Mouse (Mus musculus) thymus, adult 2 months (tissue): ENCODE results near the gene Csnk1g2. TPM values are rescaled to one million over a fixed set of nuclear protein-coding genes. Genes with fewer than 3 reads are reported as not detected.

Experiments
- DNase-seq: peaks from one replicate; pipeline ENCODE4 v3.0.0; 2021
- H3K27ac ChIP-seq: fragments of 200-500 bp; 2 replicates; pipeline ENCODE4 v1.5.1; 2012; ENCODE audit warnings: low read length, control low read depth; ENCODE audit not compliant: control insufficient read depth, insufficient read depth
- H3K27me3 ChIP-seq: fragments of 200-500 bp; 2 replicates; pipeline ENCODE4 v1.6.1; 2012; ENCODE audit warnings: mild to moderate bottlenecking, low read length, moderate library complexity, mixed read lengths; ENCODE audit not compliant: control insufficient read depth, insufficient read depth
- H3K36me3 ChIP-seq: fragments of 200-500 bp; 2 replicates; pipeline ENCODE4 v1.6.1; 2012; ENCODE audit warnings: mild to moderate bottlenecking, low read length, moderate library complexity; ENCODE audit not compliant: control insufficient read depth, insufficient read depth
- H3K4me1 ChIP-seq: fragments of 200-500 bp; replicated peaks from 2 replicates; pipeline ENCODE4 v1.6.1; 2012; ENCODE audit warnings: low read length; ENCODE audit not compliant: control insufficient read depth, insufficient read depth
- H3K4me3 ChIP-seq: fragments of 200-500 bp; 2 replicates; pipeline ENCODE4 v1.5.1; 2012; ENCODE audit warnings: mild to moderate bottlenecking, low read length, control low read depth, moderate library complexity; ENCODE audit not compliant: control insufficient read depth, insufficient read depth
- CTCF ChIP-seq: fragments of 200-500 bp; IDR thresholded peaks from 2 replicates; pipeline ENCODE4 v1.5.1; 2012; ENCODE audit warnings: mild to moderate bottlenecking, control low read depth, low read length, moderate library complexity, borderline replicate concordance; ENCODE audit not compliant: control insufficient read depth, poor library complexity, insufficient read depth; ENCODE audit errors: extremely low read depth
- POLR2A ChIP-seq: fragments of 200-500 bp; IDR thresholded peaks from 2 replicates; pipeline ENCODE4 v1.6.1; 2012; ENCODE audit warnings: mild to moderate bottlenecking, low read length, control low read depth, moderate library complexity; ENCODE audit not compliant: control insufficient read depth, poor library complexity, insufficient read depth; ENCODE audit errors: extremely low read depth
- WGBS: fragments of 180-500 bp; shearing (Covaris S2); methylation state at CpG from one replicate; pipeline ENCODE4 v1.1.7; 2018; 5-methylcytosine and 5-hydroxymethylcytosine counted together
- polyA plus RNA-seq: library from polyadenylated mRNA; depleted of rRNA; stranded (reverse); fragments of >200 nt; gene quantifications from 2 replicates; pipeline ENCODE4 v1.2.3, GENCODE M21; 2012; rRNA removed

Gene Csnk1g2
- polyA plus RNA-seq: 492 and 499 TPM in 2 replicates

DNA sequence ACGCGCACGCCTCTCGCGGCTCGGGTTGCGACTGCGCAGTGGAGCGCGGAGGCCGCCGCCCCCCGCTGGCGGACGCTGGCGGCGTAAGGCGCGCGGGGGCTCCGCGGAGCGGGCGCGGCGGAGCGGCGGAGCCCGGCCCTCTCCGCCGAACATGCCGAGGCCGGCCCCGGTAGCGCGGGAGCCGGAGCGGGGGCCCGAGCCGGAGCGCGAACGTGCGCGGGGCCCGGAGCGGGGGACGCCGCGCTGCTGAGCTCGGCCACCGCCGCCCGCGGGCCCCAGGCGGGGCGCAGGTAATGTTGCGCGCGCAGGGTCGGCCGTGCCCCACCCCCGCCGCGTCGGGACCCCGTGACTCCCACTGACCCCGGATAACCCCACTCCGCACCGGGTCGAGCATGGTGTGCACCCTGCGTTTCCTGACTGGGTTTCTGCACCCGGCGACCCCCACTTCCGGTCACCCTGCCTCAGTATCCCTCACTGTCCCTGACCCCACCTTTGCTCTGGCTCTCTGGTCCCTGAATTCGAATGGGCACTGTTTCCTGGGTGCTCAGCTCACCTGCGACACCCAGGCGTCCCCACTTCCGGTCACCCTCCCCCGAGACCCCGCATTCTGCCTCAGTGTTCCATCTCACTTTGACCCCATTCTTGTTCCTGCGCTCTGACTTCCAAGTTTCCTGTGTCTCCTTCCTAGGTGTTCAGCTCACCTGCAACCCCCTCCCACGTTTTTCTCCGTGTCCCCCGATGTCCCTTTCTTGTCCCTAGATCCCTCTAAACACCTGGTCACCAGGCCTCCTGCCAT is at the start of gene Csnk1g2:
Gene Csnk1g2, plus strand, starts transcription at position 178 of the 796 bp plus-strand sequence.
- 3% methylated on average over 85 of the region's 85 CpGs for WGBS
- DNase-seq: peak; percentile 78
- peak within 1 kb of the TSS; percentile 99 for H3K27ac ChIP-seq
- H3K4me3 ChIP-seq: peak within 1 kb of the TSS; percentile 89
- peaks cover 36% of the 10 kb centered on the region for H3K4me1 ChIP-seq
- H3K27me3 ChIP-seq: no peaks in the 10 kb centered on the region
- H3K36me3 ChIP-seq: no peaks in the 10 kb centered on the region
- TF ChIP-seq POLR2A (peak; percentile 94), CTCF (no peak)

DNA sequence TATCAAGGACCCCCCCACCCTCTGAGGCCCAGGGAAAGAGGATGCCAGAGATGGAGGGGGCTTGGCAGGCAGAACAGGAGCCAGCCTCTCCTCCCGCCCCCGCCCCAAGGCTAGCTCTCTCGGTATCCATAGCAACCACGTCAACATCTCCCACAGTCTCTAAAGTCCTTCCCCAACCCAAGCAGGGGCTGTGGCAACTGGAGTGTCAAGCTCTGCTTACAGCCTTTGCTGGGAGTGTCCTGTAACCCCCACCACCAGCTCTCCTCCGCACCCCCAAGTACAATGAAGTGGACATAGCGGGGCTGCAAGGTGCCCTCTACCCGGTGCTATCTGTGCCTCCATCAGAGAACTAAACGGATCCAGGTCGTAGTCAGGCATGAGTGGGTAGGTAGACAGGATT is 48.7 kb upstream of the Csnk1g2 start:
- 89% methylated on average over 9 of the region's 9 CpGs for WGBS
- H3K4me1 ChIP-seq: peaks cover 62% of the 10 kb centered on the region
- no peaks in the 10 kb centered on the region for H3K36me3 ChIP-seq
- TF ChIP-seq POLR2A (no peak), CTCF (no peak)
- H3K27me3 ChIP-seq: no peaks in the 10 kb centered on the region
- no peak overlapping the region for H3K4me3 ChIP-seq
- no peak for DNase-seq
- no peak overlapping the region for H3K27ac ChIP-seq

DNA sequence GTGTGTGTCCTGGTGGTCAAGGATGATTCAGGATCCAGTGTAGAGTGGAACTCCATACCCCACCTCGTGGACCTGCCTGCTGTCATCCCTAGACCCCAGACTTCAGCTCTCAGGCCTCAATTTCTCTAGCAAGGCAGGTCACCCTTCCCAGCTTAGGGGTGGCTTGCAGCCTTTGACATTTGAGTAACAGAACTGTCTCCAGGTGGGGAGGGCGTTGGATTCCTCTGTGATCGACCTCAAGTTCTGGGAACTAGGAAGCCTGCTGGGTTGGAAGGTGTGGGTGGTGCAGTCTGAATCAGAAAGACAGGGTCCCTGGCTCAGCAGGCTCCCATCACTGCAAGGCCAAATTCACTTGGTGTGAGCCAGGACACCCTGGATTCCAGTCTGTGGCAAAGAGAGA is 47.7 kb upstream of the Csnk1g2 start:
- Histone ChIP-seq H3K4me3 (no peak overlapping the region), H3K4me1 (peaks cover 59% of the 10 kb centered on the region), H3K27me3 (no peaks in the 10 kb centered on the region), H3K36me3 (no peaks in the 10 kb centered on the region), H3K27ac (no peak overlapping the region)
- WGBS: 94% methylated on average over 3 of the region's 3 CpGs
- DNase-seq: no peak
- TF ChIP-seq POLR2A: no peak
- TF ChIP-seq CTCF: no peak

DNA sequence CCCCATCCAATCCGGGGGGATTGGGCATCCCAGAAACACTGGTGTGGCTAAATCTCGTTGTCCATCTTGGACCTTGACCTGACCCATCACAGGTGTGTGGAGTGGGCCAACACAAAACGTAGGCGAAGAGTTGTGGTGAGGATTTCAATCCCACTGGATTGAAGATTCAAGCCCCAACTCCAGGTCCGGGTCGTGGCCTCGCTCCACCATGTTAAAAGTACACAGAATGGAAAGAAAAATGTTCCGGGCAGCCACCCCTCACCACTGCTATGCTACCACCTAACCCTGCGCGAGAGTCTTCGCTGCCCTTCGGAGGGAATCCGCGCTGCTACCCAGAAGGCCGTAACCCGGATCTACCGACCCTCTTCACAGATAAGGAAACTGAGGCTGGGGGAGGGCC is 46.7 kb upstream of the Csnk1g2 start:
- Histone ChIP-seq H3K27me3 (no peaks in the 10 kb centered on the region), H3K4me3 (peak overlapping the region; percentile 75), H3K4me1 (peaks cover 48% of the 10 kb centered on the region), H3K27ac (no peak overlapping the region), H3K36me3 (no peaks in the 10 kb centered on the region)
- whole genome bisulfite sequencing: 16% methylated on average over 17 of the region's 17 CpGs
- TF ChIP-seq CTCF (no peak), POLR2A (no peak)
- DNase-seq: no peak

DNA sequence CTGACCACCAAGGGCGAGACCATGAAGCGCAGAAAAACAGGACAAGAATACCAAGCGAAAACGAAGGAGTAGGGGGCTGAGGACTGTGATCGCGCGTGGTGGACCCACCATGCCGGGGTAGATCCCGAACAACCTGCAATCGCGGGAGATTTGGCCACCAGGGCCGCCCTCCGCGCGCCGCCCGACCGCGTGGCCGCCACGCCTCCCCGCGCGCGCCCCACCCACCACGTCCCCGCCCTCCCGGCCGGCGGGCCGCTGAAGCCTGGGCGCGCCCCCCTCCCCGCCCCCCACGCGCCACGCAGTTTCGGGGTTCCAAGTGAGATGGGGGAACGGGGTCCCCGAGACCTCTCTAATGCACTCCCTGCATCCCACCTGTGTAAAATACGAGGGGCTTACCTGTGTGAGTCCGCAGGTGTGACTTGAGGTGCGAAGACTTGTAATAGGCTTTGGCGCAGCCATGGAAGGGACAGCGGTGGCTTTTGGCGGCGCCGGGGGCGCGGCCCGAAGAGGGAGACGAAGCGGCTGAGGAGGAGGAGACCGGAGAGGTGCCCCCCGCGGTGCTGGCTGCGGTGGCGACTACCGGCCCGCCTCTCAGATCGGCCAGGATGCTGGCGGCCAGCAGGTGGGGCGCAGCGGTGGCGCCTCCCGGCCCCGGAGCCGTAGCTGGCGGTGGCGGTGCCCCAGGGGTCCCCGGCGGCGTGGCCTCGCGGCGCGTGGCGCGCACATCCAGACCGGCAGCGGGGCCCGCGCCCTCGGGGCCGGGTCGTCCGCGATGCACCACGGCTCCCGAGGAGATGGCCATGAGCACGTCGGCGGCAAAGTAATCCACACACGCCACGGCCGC is 46.1 kb upstream of the Csnk1g2 start:
- H3K36me3 ChIP-seq: no peaks in the 10 kb centered on the region
- TF ChIP-seq POLR2A (0 out of 2 replicates have a peak, but pooled peaks have one; percentile 28), CTCF (no peak)
- DNase-seq: peak; percentile 55
- peaks cover 42% of the 10 kb centered on the region for H3K4me1 ChIP-seq
- under 1% methylated on average over 93 of the region's 96 CpGs for WGBS
- peak overlapping the region; percentile 75 for H3K4me3 ChIP-seq
- no peak overlapping the region for H3K27ac ChIP-seq
- no peaks in the 10 kb centered on the region for H3K27me3 ChIP-seq

DNA sequence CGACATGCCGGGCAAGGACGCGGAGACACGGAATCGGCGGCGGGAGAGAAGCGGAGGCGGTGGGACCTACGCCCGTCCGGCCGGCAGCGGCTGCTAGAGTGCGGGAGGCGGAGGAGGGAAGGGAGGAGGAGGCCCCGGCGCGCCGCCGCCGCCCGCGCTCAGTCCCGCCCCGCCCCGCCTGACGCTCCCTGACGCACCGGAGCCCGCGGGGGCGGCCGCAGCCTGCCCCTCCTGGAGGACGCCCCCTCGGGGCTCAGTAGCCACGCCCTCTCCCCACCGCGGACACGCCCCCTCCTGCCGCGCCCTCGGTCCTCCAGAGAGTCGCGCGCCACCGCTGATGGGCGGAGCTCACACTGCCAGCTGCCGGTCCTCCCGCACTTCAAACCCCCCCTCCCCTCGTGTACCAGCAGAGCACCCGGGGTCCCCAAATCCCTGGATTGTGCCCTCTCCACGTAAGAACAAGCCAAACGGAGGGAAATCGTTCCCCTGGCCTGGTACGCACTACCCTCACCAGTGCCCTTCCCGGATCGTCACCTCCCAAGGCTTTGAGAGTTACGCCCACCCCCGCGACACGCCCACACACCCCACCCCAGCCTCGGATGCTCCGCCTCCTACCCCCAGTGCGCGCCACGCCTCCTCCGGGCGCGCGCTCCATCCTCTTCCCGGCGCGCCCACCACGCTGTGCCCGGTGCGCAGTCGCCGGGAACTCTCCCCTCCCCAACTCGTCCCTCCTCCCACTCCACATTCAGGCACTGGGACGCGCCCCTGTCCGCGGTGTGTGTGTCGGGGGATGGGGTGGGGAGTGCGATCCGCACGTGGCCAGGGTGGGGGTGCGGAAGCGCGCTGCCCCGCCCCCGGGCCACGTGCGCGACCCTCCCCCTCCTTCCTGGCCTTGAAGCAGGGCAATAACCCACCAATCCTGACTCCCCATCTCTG is 45.2 kb upstream of the Csnk1g2 start, which contains the start of gene Klf16:
Gene Klf16, minus strand, starts transcription at position 127 of the 936 bp plus-strand sequence.
- Histone ChIP-seq H3K27ac (peak within 1 kb of the TSS; percentile 70), H3K4me3 (peak within 1 kb of the TSS; percentile 75), H3K27me3 (no peaks in the 10 kb centered on the region), H3K4me1 (peaks cover 34% of the 10 kb centered on the region), H3K36me3 (no peaks in the 10 kb centered on the region)
- TF ChIP-seq POLR2A (peak; percentile 14; the same call in 1 of the 2 replicates), CTCF (0 out of 2 replicates have a peak, but pooled peaks have one; percentile 10)
- WGBS: under 1% methylated on average over 82 of the region's 97 CpGs
- peak; percentile 99 for DNase-seq
